Mouse (Mus musculus) neural tube, postnatal 0 days (tissue): Measurements from ENCODE around the gene Carmil3. TPM values are rescaled to one million over a fixed set of nuclear protein-coding genes. Genes with fewer than 3 reads are reported as not detected.

Experiments used
- polyA plus RNA-seq: library from polyadenylated mRNA; unstranded; fragments of >200 nt; fragmentation: Nextera tagmentation; extraction: Ambion mirVana; gene quantifications from 2 replicates; pipeline ENCODE4 v1.2.1, GENCODE M21; 2015

The Carmil3 gene
- 22.4 and 27.9 TPM in 2 replicates for polyA plus RNA-seq

DNA sequence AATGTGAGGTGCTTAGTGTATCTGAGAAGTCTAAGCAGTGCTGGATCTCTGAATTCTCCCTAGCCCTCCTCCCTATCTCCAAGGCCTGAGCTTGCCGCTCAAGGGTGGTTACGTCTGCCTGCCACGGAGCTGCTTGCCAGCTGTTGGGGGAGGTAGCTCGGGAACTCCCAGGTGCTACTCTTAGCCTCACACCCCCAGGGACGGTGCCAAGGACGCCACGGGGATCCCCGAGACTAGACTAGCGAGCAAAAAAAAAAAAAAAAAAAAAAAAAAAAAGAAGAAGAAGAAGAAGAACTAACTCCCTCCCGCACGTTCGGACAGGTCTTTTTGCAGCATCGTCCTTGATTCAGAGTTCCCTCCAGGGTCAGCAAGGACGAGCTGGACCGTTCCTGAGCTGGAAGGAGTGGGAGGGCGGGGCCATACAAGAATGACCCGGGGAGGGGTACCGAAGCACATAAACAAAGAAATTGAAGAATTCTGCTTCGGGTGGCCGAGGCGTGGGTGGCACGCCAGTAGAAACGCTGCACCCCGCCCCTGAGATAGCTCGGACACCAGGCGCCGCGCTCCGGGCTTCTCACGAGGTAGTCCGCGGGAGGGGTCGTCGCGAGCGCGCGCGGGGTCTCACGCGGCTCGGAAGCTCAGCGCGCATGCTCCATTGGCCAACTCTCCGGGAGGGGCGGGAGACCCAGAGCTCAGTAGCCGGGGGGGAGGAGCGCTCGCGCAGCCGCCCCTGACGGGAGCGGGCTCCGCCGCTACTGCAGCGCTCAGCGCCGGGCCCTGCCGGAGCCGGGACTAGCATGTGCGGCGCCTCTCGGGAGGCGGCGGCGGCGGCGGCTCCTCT is at the start of gene Carmil3:
Carmil3 (plus strand) TSS at position 291 of the 841 bp plus-strand sequence.

DNA sequence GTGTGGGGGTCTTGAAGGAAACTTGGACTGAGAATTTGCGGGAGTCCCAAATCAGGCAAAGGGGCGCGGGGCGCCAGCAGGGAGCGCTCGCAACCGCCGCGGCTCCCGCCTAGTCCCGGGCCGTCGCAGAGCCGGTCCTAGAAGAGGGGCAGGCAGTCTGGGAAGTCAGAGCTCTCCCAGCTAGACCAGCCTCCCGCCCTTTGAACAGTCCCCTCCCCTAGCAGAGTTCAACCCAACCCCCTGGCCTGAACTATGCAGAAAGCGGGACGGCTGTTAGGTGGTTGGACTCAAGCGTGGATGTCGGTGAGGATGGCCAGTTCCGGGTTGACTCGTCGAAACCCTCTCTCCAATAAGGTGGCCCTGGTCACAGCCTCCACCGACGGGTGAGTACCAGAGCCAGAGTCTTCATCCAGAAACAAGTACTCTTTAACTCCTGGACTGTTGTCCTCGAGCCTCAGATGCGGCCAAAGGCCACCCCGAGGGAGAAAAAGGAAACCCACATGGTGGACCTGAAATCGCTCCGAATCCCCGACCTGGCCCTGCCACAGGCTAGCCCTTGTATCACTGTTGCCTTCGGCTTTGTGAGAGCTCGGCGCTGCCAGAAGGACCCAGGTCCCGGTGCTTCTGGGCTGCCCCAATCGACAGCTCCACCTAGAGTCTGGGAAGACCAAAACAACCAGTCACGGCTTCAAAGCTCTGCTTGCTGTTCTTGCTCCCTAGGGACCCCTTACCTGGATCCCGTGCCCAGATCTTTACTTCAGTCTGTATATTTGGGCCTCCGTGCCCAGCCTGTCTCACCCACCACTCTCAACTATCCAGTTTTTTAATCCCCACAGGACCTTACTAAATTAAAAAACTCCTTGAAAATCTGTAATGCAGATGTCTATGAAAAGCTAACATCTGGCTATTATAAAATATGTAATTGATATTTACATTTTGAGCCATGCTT is 11.5 kb upstream of the Carmil3 start, which contains the start of gene Dhrs4:
Dhrs4 (plus strand) TSS at position 108 of the 949 bp plus-strand sequence.

DNA sequence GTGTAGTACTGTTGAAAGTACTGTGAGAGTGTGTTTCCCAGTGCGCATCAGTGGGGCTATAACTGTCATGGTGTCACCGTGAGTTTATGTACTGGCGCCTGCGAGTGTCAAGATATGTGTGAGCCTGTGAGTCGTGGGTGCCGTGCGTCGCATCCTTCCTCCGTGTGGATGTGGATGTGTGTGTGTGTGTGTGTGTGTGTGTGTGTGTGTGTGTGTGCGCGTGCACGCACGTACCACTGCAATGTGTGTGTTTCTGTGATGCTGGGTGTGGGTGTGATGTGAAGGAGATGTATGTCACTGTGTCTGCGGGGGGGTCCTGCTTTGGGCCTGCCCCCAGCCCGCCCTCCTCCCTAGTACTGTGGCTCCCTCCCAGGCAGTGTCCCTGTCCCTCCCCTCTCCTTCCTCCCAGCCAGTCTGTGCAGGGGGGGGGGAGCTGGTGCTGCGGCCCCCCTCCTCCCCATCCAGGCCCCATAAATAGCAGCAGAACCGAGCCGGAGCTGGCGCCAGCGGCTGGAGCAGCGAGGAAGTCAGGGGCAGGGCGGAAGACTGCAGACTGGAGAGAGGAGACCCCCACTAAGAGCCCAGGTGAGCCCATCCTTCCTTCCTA is 19.8 kb downstream of the Carmil3 start, which contains the start of gene Cpne6:
Cpne6 (plus strand) TSS at position 321 of the 607 bp plus-strand sequence.

DNA sequence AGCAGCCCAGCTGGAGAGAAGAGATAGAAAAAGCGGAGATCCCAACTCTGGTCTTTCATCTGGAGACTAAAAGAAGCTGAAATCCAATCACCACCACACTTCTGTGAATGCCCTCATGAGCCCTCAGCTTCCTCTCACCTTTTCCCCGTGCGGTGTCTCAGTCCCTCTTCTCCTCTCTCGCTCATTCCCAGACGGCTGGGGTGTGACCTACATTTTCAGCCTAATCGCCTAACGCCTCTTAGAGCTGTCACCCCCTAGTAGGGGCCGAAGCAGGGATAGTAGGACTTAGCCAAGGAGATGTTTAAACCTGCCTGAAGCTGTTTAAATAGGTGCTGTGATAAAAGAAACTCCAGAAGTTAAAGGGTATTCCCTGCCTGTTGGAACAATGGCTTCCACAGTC is 34.3 kb downstream of the Carmil3 start, which contains the start of gene Nrl:
Nrl (minus strand) TSS at position 197 of the 400 bp plus-strand sequence.

DNA sequence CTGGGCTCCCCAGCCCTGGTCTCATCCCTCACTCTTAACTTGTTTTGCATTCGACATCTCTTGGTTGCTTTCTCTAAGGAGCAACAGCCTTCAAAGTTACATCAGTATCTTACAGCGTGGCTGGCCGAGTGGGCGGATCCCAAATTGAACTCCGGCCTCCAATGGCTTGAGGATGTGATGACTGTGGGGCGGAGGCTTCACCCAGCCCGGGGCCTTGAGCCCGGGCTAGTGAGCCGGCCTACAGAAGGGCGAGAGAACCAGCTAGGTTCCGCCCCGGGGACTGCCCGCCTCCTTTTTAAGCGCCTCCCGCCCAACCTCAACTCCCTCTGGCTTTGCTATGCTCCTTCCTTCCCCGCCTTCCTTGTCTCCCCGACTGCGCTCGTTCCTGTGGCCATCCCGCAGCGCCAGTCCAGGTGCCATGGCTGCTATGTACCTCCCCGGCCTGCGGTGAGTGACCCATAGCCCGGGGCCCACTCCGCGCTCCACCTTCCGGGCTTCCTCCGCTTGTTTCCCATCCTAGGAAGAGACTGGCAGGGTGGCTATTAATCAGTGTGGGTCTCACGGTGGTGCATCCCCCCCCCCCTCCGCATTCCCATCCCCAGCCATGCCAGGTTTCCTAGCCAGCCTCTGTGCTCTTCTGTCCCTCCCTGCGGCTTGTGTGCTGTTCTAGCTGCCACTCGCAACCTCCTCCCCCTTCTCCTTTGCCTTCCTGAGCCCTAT is 49.8 kb downstream of the Carmil3 start, which contains the start of gene Pck2:
Pck2 (plus strand) TSS at position 200 of the 720 bp plus-strand sequence.

Other genes starting within 250 kb of the Carmil3 start
- gene Dhrs4, start 11.9 kb upstream of the Carmil3 start, polyA plus RNA-seq: 23.9 and 29.2 TPM in 2 replicates
- 72.7 and 73.7 TPM in 2 replicates for gene Cpne6, start 19.8 kb downstream of the Carmil3 start, polyA plus RNA-seq
- 0.53 and 0.66 TPM in 2 replicates for gene Nrl, start 34.3 kb downstream of the Carmil3 start, polyA plus RNA-seq
- gene Pck2, start 49.6 kb downstream of the Carmil3 start, polyA plus RNA-seq: 28.3 and 29.6 TPM in 2 replicates
- 77.2 and 77.8 TPM in 2 replicates for gene Dcaf11, start 69.4 kb downstream of the Carmil3 start, polyA plus RNA-seq
- 0.83 and 1.1 TPM in 2 replicates for gene A730061H03Rik, start 69.8 kb downstream of the Carmil3 start, polyA plus RNA-seq
- 0.32 TPM in 1 of 2 replicates, not detected in the other for gene Fitm1, start 85.0 kb downstream of the Carmil3 start, polyA plus RNA-seq
- gene Psme1, start 87.5 kb downstream of the Carmil3 start, polyA plus RNA-seq: 218 and 246 TPM in 2 replicates
- 92.8 and 99.8 TPM in 2 replicates for gene Emc9, start 94.7 kb downstream of the Carmil3 start, polyA plus RNA-seq
- 154 and 183 TPM in 2 replicates for gene Psme2, start 100.5 kb downstream of the Carmil3 start, polyA plus RNA-seq
- gene Rnf31, start 101.1 kb downstream of the Carmil3 start, polyA plus RNA-seq: 16.4 and 23.6 TPM in 2 replicates
- 10.0 and 13.8 TPM in 2 replicates for gene Irf9, start 112.9 kb downstream of the Carmil3 start, polyA plus RNA-seq
- gene Rec8, start 127.4 kb downstream of the Carmil3 start, polyA plus RNA-seq: 14.5 and 14.7 TPM in 2 replicates
- gene Ipo4, start 145.3 kb downstream of the Carmil3 start, polyA plus RNA-seq: 91.3 and 115 TPM in 2 replicates
- 1.4 and 1.9 TPM in 2 replicates for gene Gm49378, start 147.2 kb downstream of the Carmil3 start, polyA plus RNA-seq
- gene Tm9sf1, start 153.2 kb downstream of the Carmil3 start, polyA plus RNA-seq: 56.4 and 60.8 TPM in 2 replicates
- 0.18 and 0.27 TPM in 2 replicates for gene Tssk4, start 159.5 kb downstream of the Carmil3 start, polyA plus RNA-seq
- 73.9 and 80.1 TPM in 2 replicates for gene Mdp1, start 169.9 kb downstream of the Carmil3 start, polyA plus RNA-seq
- gene Gmpr2, start 181.3 kb downstream of the Carmil3 start, polyA plus RNA-seq: 39.0 and 39.8 TPM in 2 replicates
- 600 and 637 TPM in 2 replicates for gene Nedd8, start 181.5 kb downstream of the Carmil3 start, polyA plus RNA-seq
- 23.1 and 26.2 TPM in 2 replicates for gene Tinf2, start 191.2 kb downstream of the Carmil3 start, polyA plus RNA-seq
- 0.19 and 0.46 TPM in 2 replicates for gene Tgm1, start 223.3 kb downstream of the Carmil3 start, polyA plus RNA-seq
- gene Rabggta, start 231.6 kb downstream of the Carmil3 start, polyA plus RNA-seq: 51.6 and 55.1 TPM in 2 replicates